Mouse (Mus musculus) forebrain, embryonic 10.5 days (tissue): ENCODE measurements around the gene Orai3. TPM values are rescaled to one million over a fixed set of nuclear protein-coding genes. Genes with fewer than 3 reads are reported as not detected.
"Not testable (repeated sequence)": the region's sequence is repeated elsewhere in the genome, so short reads cannot be mapped to it uniquely, and the experiment has no call there.

Experiments
- DNase-seq: peaks from one replicate; pipeline ENCODE4 v3.0.0-alpha.2; 2017; ENCODE audit warnings: low spot score; ENCODE audit errors: extremely low spot score
- H3K27ac ChIP-seq: fragments of 300-500 bp; sonication (generic); 2 replicates; pipeline ENCODE4 v1.5.1; 2016; ENCODE audit warnings: mild to moderate bottlenecking
- H3K27me3 ChIP-seq: fragments of 300-500 bp; sonication (generic); 2 replicates; pipeline ENCODE4 v1.6.1; 2016; ENCODE audit warnings: mild to moderate bottlenecking; ENCODE audit not compliant: poor library complexity, severe bottlenecking
- H3K36me3 ChIP-seq: fragments of 300-500 bp; sonication (generic); replicated peaks from 2 replicates; pipeline ENCODE4 v1.6.1; 2016; ENCODE audit warnings: mild to moderate bottlenecking, moderate library complexity
- H3K4me1 ChIP-seq: fragments of 300-500 bp; sonication (generic); 2 replicates; pipeline ENCODE4 v1.6.1; 2016
- H3K4me3 ChIP-seq: fragments of 300-500 bp; sonication (generic); 2 replicates; pipeline ENCODE4 v1.5.1; 2016; ENCODE audit warnings: mild to moderate bottlenecking, moderate library complexity
- H3K9me3 ChIP-seq: fragments of 300-500 bp; sonication (generic); 2 replicates; pipeline ENCODE4 v1.6.1; 2016; ENCODE audit warnings: mild to moderate bottlenecking, moderate library complexity
- WGBS: fragments of 180-500 bp; shearing (Covaris S2); methylation state at CpG from one replicate; pipeline ENCODE4 v1.1.7; 2016; 5-methylcytosine and 5-hydroxymethylcytosine counted together
- polyA plus RNA-seq: library from polyadenylated mRNA; unstranded; fragments of >200 nt; fragmentation: Nextera tagmentation; extraction: Ambion mirVana; gene quantifications from 2 replicates; pipeline ENCODE4 v1.2.1, GENCODE M21; 2016

Gene Orai3
- polyA plus RNA-seq, 1 experiment from 2014 or later = 8.4 TPM

GRCm38 (mm10) chr7:127768346-127768996 lies 1.1 kb upstream of the Orai3 start:
- Histone ChIP-seq H3K27ac (peak overlapping the region; percentile 90), H3K4me3 (peak overlapping the region; percentile 65), H3K27me3 (no peaks in the 10 kb centered on the region), H3K4me1 (peaks cover 41% of the 10 kb centered on the region), H3K9me3 (no peaks in the 10 kb centered on the region), H3K36me3 (peaks cover 53% of the 10 kb centered on the region)
- 45% methylated on average over 13 of the region's 13 CpGs for WGBS
- DNase-seq = no peak

DNA sequence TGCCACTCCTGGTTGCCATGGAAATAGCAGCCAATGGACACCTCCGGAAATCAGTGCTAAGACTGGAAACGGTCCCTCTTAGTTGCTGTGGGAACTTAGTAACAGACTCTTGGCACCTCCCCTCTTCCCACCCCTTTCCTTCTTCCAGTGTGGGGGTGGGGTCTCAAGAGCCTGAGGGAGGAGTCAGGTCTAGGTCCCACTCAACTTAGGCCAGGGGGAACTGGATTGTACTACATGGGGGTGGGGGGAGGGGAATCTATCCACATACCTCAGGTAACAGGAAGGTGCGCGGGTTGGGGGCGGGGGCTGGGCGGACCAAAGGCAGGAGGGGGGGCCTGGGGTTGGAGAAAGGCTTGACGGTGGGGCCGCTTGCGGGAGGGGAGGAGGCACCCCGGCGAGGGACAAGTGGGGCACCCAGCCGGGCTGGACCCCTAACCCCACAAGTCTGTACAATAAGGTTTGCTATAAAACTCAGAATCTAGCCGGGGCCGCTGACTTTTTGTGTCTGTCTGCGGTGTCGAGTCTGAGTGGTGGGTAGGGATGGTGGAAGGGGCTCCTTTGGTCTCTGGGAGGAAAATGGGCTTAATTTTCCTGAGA lies 520 bp upstream of the Orai3 start:
- Histone ChIP-seq H3K9me3 (no peaks in the 10 kb centered on the region), H3K27me3 (no peaks in the 10 kb centered on the region), H3K4me3 (peak overlapping the region; percentile 65), H3K27ac (peak overlapping the region; percentile 90), H3K36me3 (peaks cover 47% of the 10 kb centered on the region), H3K4me1 (peaks cover 41% of the 10 kb centered on the region)
- peak; percentile 89 for DNase-seq
- WGBS = 2% methylated on average over 15 of the region's 16 CpGs

- Histone ChIP-seq H3K9me3 (no peaks in the 10 kb centered on the region), H3K4me1 (peaks cover 41% of the 10 kb centered on the region), H3K27ac (peak overlapping the region; percentile 90), H3K36me3 (peaks cover 35% of the 10 kb centered on the region), H3K4me3 (peak overlapping the region; percentile 65), H3K27me3 (no peaks in the 10 kb centered on the region)
- DNase-seq = no peak
- WGBS = 8% methylated on average over 27 of the region's 27 CpGs
Observed at GRCm38 (mm10) chr7:127770039-127770905, 657 bp downstream of the Orai3 start.

DNA sequence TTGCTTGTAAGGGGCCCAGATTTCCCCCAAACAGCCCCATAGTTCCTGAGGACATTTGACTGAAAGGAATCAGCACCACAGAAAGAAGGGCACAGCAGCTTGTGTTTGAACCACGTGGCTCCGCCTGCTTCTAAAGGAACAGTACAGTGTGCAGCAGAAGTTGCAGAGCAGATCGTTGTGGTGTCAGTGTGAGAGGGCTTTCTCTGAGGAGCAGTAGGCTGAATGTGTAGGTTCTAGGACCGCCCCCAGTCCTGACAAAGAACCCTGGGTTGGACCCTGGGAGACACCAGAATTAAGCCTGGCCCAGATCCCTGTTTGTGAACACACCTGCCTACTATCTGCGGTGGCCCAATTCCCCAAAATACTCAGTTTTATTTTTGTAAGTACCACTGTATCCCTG lies 1.6 kb downstream of the Orai3 start:
- Histone ChIP-seq H3K9me3 (no peaks in the 10 kb centered on the region), H3K27ac (no peak overlapping the region), H3K4me1 (peaks cover 46% of the 10 kb centered on the region), H3K27me3 (no peaks in the 10 kb centered on the region), H3K36me3 (peaks cover 25% of the 10 kb centered on the region), H3K4me3 (peak overlapping the region; percentile 65)
- WGBS = 78% methylated on average over 5 of the region's 5 CpGs
- no peak for DNase-seq

GRCm38 (mm10) chr7:127772080-127772479 lies 2.5 kb downstream of the Orai3 start:
- Histone ChIP-seq H3K36me3 (peaks cover 17% of the 10 kb centered on the region), H3K27ac (no peak overlapping the region), H3K4me1 (peaks cover 46% of the 10 kb centered on the region), H3K4me3 (no peak overlapping the region), H3K27me3 (no peaks in the 10 kb centered on the region), H3K9me3 (no peaks in the 10 kb centered on the region)
- no peak for DNase-seq
- WGBS = 93% methylated on average over 3 of the region's 3 CpGs

GRCm38 (mm10) chr7:127772557-127772956 lies 2.9 kb downstream of the Orai3 start:
- no peak for DNase-seq
- H3K4me1 ChIP-seq = peaks cover 43% of the 10 kb centered on the region
- no peak overlapping the region for H3K27ac ChIP-seq
- H3K27me3 ChIP-seq = no peaks in the 10 kb centered on the region
- no peaks in the 10 kb centered on the region for H3K9me3 ChIP-seq
- no peak overlapping the region for H3K4me3 ChIP-seq
- peaks cover 13% of the 10 kb centered on the region for H3K36me3 ChIP-seq
- WGBS = 94% methylated on average over 1 of the region's 1 CpGs

DNA sequence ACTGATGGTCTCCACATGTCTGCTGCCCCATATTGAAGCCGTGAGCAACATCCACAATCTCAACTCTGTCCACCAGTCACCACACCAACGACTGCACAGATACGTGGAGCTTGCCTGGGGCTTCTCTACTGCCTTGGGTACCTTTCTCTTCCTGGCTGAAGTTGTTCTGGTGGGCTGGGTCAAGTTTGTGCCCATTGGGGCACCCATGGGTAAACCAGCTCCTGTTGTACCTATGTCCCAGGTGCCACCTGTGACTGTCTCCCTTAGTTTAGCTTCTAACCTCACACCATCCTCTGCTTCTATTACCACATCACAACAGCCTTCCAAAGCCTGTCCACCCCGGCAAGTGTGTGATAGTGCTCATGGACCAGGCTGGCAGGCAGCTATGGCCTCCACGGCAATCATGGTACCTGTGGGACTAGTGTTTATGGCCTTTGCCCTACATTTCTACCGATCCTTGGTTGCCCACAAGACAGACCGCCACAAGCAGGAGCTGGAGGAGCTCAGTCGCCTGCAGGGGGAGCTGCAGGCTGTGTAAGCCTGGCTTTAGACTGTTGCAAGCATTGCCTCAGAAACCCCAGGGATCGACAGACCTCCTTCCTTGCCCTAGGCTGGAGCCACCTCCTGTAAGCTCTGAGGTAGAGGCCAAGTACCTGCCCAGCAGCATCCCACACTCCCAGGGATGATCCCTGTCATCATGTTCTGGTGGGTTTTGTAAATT lies 4.2 kb downstream of the Orai3 start:
- H3K4me1 ChIP-seq = peaks cover 43% of the 10 kb centered on the region
- 44% methylated on average over 9 of the region's 9 CpGs for WGBS

GRCm38 (mm10) chr7:127775837-127776236 lies 6.2 kb downstream of the Orai3 start:
- DNase-seq, H3K27me3 ChIP-seq, H3K9me3 ChIP-seq: not testable (repeated sequence)
- 81% methylated on average over 7 of the region's 7 CpGs for WGBS
- Histone ChIP-seq H3K36me3 (peaks cover 25% of the 10 kb centered on the region), H3K4me1 (peaks cover 26% of the 10 kb centered on the region), H3K27ac (peak overlapping the region; percentile 100), H3K4me3 (peak overlapping the region; percentile 95)

More for the DNA sequence above, 4.2 kb downstream of the Orai3 start:
- Histone ChIP-seq H3K9me3 (no peaks in the 10 kb centered on the region), H3K27me3 (no peaks in the 10 kb centered on the region), H3K27ac (no peak overlapping the region), H3K36me3 (peaks cover 5% of the 10 kb centered on the region), H3K4me3 (no peak overlapping the region)
- peak; percentile 43 for DNase-seq

- peak; percentile 83 for DNase-seq
- Histone ChIP-seq H3K36me3 (peaks cover 31% of the 10 kb centered on the region), H3K27ac (peak within 1 kb of the TSS; percentile 100), H3K4me1 (peaks cover 20% of the 10 kb centered on the region), H3K27me3 (no peaks in the 10 kb centered on the region), H3K4me3 (peak within 1 kb of the TSS; percentile 95), H3K9me3 (no peaks in the 10 kb centered on the region)
- under 1% methylated on average over 23 of the region's 23 CpGs for WGBS
Observed at GRCm38 (mm10) chr7:127776426-127776825, 6.8 kb downstream of the Orai3 start, which contains the start of gene Setd1a. Setd1a (plus strand) TSS chr7:127776670.

GRCm38 (mm10) chr7:127776878-127777473 lies 7.4 kb downstream of the Orai3 start:
- peaks cover 20% of the 10 kb centered on the region for H3K4me1 ChIP-seq
- no peaks in the 10 kb centered on the region for H3K27me3 ChIP-seq
- H3K27ac ChIP-seq = peak overlapping the region; percentile 100
- H3K36me3 ChIP-seq = peaks cover 37% of the 10 kb centered on the region
- H3K9me3 ChIP-seq = no peaks in the 10 kb centered on the region
- DNase-seq = peak; percentile 95
- H3K4me3 ChIP-seq = peak overlapping the region; percentile 95
- under 1% methylated on average over 64 of the region's 70 CpGs for WGBS

DNA sequence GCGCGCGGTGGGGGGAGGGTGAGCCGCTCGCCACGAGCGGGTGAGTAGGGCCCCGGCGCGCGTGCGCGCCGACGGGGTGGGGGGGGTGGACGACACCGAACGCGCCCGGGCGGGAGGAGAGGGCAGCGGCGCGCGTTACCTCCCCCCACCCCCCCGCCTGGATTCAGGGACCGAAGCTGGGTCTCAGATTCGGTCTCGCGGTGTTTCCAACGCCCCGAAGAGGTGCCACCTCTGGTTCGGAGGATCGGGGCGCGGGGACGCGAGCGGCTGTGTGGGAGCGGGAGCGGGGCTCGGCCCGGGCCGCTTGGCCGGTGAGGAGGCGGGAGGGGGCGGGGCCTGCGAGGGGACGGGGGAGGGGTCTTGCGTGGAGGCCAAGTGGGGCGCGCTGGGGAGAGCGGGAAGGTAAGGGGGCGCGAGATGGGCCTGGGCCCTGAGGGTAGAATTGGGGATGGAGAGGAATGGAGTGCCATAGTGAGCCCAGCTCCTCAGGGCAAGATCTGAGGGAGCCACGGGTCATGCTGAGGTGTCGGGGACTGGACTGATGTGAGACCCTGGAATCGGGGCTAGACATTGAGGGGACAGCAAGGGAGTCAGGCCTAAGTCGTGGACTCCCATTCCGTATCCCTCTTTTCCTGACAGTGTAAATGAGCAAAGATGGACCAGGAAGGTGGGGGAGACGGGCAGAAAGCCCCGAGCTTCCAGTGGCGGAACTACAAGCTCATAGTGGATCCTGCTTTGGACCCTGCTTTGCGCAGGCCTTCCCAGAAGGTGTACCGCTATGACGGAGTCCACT lies 8.1 kb downstream of the Orai3 start:
- peaks cover 20% of the 10 kb centered on the region for H3K4me1 ChIP-seq
- no peaks in the 10 kb centered on the region for H3K27me3 ChIP-seq
- H3K27ac ChIP-seq = peak overlapping the region; percentile 100
- H3K4me3 ChIP-seq = peak overlapping the region; percentile 95
- peak; percentile 77 for DNase-seq
- 3% methylated on average over 64 of the region's 66 CpGs for WGBS
- H3K36me3 ChIP-seq = peaks cover 44% of the 10 kb centered on the region
- H3K9me3 ChIP-seq = no peaks in the 10 kb centered on the region
